Mouse (Mus musculus): ENCODE measurements around the gene Col11a2. TPM values are rescaled to one million over a fixed set of nuclear protein-coding genes. Genes with fewer than 3 reads are reported as not detected.
A peak's percentile ranks its signal among the peaks of the same experiment; 100 is the strongest.
"Not testable (repeated sequence)": the region's sequence is repeated elsewhere in the genome, so short reads cannot be mapped to it uniquely, and the experiment has no call there.

Col11a2 gene
- polyA plus RNA-seq, 1 experiment from 2014 or later: 1.6 TPM

GRCm38 (mm10) chr17:33999341-34000149 is 39.7 kb upstream of the Col11a2 start:
- DNase-seq (ENCODE audit: low spot score): no peak
- H3K4me3 ChIP-seq (replicated peaks; ENCODE audit: low read depth, low read length): peak overlapping the region; percentile 64
- peak overlapping the region; percentile 47 for H3K9ac ChIP-seq (ENCODE audit: low read depth, low read length)
- peak; percentile 38 for ATAC-seq (replicated peaks; ENCODE audit: low FRiP score, low read depth)
- H3K4me1 ChIP-seq (replicated peaks; ENCODE audit: insufficient read depth, low read length): no peaks in the 10 kb centered on the region
- no peaks in the 10 kb centered on the region for H3K27me3 ChIP-seq (ENCODE audit: insufficient read depth, low read length)
- TF ChIP-seq CTCF (IDR thresholded peaks at IDR 0.05; ENCODE audit: low read depth): no peak
- peak overlapping the region; percentile 99 for H3K4me2 ChIP-seq (ENCODE audit: low read length)
- no peaks in the 10 kb centered on the region for H3K9me3 ChIP-seq (replicated peaks; ENCODE audit: low read length)
- H3K36me3 ChIP-seq (ENCODE audit: insufficient read depth, low read length): no peaks in the 10 kb centered on the region
- no peak overlapping the region for H3K27ac ChIP-seq
- 2% methylated on average over 83 of the region's 87 CpGs for WGBS

GRCm38 (mm10) chr17:34000150-34000537 is 39.1 kb upstream of the Col11a2 start, which contains the start of gene H2-K1:
Gene H2-K1 (minus strand): TSS chr17:34000347.
- no peaks in the 10 kb centered on the region for H3K36me3 ChIP-seq (ENCODE audit: insufficient read depth, low read length)
- no peaks in the 10 kb centered on the region for H3K4me1 ChIP-seq (replicated peaks; ENCODE audit: insufficient read depth, low read length)
- no peak for TF ChIP-seq CTCF (IDR thresholded peaks at IDR 0.05; ENCODE audit: low read depth)
- H3K4me2 ChIP-seq (ENCODE audit: low read length): peak within 1 kb of the TSS; percentile 99
- peak within 1 kb of the TSS; percentile 47 for H3K9ac ChIP-seq (ENCODE audit: low read depth, low read length)
- DNase-seq (ENCODE audit: low spot score) (peak; percentile 85), ATAC-seq (replicated peaks; ENCODE audit: low FRiP score, low read depth) (peak; percentile 93)
- no peaks in the 10 kb centered on the region for H3K27me3 ChIP-seq (ENCODE audit: insufficient read depth, low read length)
- WGBS: 0% methylated on average over 26 of the region's 30 CpGs
- no peaks in the 10 kb centered on the region for H3K9me3 ChIP-seq (replicated peaks; ENCODE audit: low read length)
- H3K4me3 ChIP-seq (replicated peaks; ENCODE audit: low read depth, low read length): peak within 1 kb of the TSS; percentile 64
- H3K27ac ChIP-seq: no peak within 1 kb of the TSS

GRCm38 (mm10) chr17:34000796-34001195 is 38.4 kb upstream of the Col11a2 start:
- not testable (repeated sequence) for H3K9me3 ChIP-seq (replicated peaks; ENCODE audit: low read length); H3K4me2 ChIP-seq (ENCODE audit: low read length); H3K4me3 ChIP-seq (replicated peaks; ENCODE audit: low read depth, low read length); ATAC-seq (replicated peaks; ENCODE audit: low FRiP score, low read depth); H3K27ac ChIP-seq; H3K27me3 ChIP-seq (ENCODE audit: insufficient read depth, low read length); H3K4me1 ChIP-seq (replicated peaks; ENCODE audit: insufficient read depth, low read length); H3K9ac ChIP-seq (ENCODE audit: low read depth, low read length); H3K36me3 ChIP-seq (ENCODE audit: insufficient read depth, low read length); DNase-seq (ENCODE audit: low spot score)
- 40% methylated on average over 2 of the region's 2 CpGs for WGBS

GRCm38 (mm10) chr17:34003426-34003825 is 35.8 kb upstream of the Col11a2 start:
- H3K36me3 ChIP-seq (ENCODE audit: insufficient read depth, low read length): no peaks in the 10 kb centered on the region
- ATAC-seq (replicated peaks; ENCODE audit: low FRiP score, low read depth): no peak
- H3K27ac ChIP-seq: no peak overlapping the region
- no peak overlapping the region for H3K4me3 ChIP-seq (replicated peaks; ENCODE audit: low read depth, low read length)
- H3K9ac ChIP-seq (ENCODE audit: low read depth, low read length): no peak overlapping the region
- WGBS: 5% methylated on average over 5 of the region's 5 CpGs
- H3K9me3 ChIP-seq (replicated peaks; ENCODE audit: low read length): no peaks in the 10 kb centered on the region
- H3K4me1 ChIP-seq (replicated peaks; ENCODE audit: insufficient read depth, low read length): no peaks in the 10 kb centered on the region
- H3K4me2 ChIP-seq (ENCODE audit: low read length): no peak overlapping the region
- no peaks in the 10 kb centered on the region for H3K27me3 ChIP-seq (ENCODE audit: insufficient read depth, low read length)
- no peak for DNase-seq (ENCODE audit: low spot score)
- TF ChIP-seq CTCF (IDR thresholded peaks at IDR 0.05; ENCODE audit: low read depth): peak; percentile 83

- DNase-seq (ENCODE audit: low spot score) (no peak), ATAC-seq (replicated peaks; ENCODE audit: low FRiP score, low read depth) (no peak)
- Histone ChIP-seq H3K9ac (ENCODE audit: low read depth, low read length) (no peak overlapping the region), H3K4me2 (ENCODE audit: low read length) (no peak overlapping the region), H3K4me1 (replicated peaks; ENCODE audit: insufficient read depth, low read length) (no peaks in the 10 kb centered on the region), H3K4me3 (replicated peaks; ENCODE audit: low read depth, low read length) (no peak overlapping the region), H3K36me3 (ENCODE audit: insufficient read depth, low read length) (no peaks in the 10 kb centered on the region), H3K27me3 (ENCODE audit: insufficient read depth, low read length) (no peaks in the 10 kb centered on the region), H3K27ac (no peak overlapping the region), H3K9me3 (replicated peaks; ENCODE audit: low read length) (no peaks in the 10 kb centered on the region)
- 58% methylated on average over 2 of the region's 2 CpGs for WGBS
- no peak for TF ChIP-seq CTCF (IDR thresholded peaks at IDR 0.05; ENCODE audit: low read depth)
Observed at GRCm38 (mm10) chr17:34006570-34006969, 32.7 kb upstream of the Col11a2 start.

- Histone ChIP-seq H3K27me3 (ENCODE audit: insufficient read depth, low read length) (no peaks in the 10 kb centered on the region), H3K36me3 (ENCODE audit: insufficient read depth, low read length) (no peaks in the 10 kb centered on the region), H3K9me3 (replicated peaks; ENCODE audit: low read length) (no peaks in the 10 kb centered on the region), H3K4me2 (ENCODE audit: low read length) (no peak overlapping the region), H3K4me3 (replicated peaks; ENCODE audit: low read depth, low read length) (no peak overlapping the region), H3K4me1 (replicated peaks; ENCODE audit: insufficient read depth, low read length) (no peaks in the 10 kb centered on the region), H3K9ac (ENCODE audit: low read depth, low read length) (no peak overlapping the region), H3K27ac (no peak overlapping the region)
- no peak for TF ChIP-seq CTCF (IDR thresholded peaks at IDR 0.05; ENCODE audit: low read depth)
- no peak for DNase-seq (ENCODE audit: low spot score)
- ATAC-seq (replicated peaks; ENCODE audit: low FRiP score, low read depth): no peak
- 75% methylated on average over 5 of the region's 5 CpGs for WGBS
Observed at GRCm38 (mm10) chr17:34010156-34010555, 29.1 kb upstream of the Col11a2 start.

Data from kidney, postnatal 0 days (tissue).